Mouse (Mus musculus) testis, postnatal 14 days (tissue): ENCODE data around the gene Txndc2.
"Not testable (repeated sequence)": the region's sequence is repeated elsewhere in the genome, so short reads cannot be mapped to it uniquely, and the experiment has no call there.

ENCODE experiments used
- DNase-seq: peaks from one replicate; pipeline ENCODE4 v3.0.0; 2021; ENCODE audit warnings: low spot score

Txndc2 gene

GRCm38 (mm10) chr17:65656076-65656475 lies 14.1 kb upstream of the Txndc2 start:
- DNase-seq: no peak

- no peak for DNase-seq
Observed at GRCm38 (mm10) chr17:65655608-65656007, 13.6 kb upstream of the Txndc2 start.

DNA sequence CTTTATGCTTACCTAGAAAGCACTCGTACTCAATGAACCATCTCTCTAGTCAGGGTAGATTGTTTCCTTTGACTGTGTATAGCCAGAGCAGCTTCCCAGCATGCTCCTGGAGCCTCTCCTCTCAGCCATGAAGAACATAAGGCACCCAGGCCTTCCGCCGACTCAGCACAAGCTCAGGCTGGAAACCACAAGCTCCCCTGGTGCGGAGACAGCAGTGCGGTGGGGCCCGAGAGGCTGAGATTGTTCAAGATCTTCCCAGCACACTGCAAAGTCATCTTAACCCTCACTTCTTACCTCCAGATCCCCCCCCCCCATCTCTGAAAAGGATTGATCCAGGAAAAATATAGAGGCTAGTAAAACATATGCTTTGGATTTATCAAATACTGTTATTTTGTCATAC lies 8.6 kb upstream of the Txndc2 start:
- DNase-seq: no peak

GRCm38 (mm10) chr17:65649175-65649493 lies 7.2 kb upstream of the Txndc2 start:
- DNase-seq: no peak

DNA sequence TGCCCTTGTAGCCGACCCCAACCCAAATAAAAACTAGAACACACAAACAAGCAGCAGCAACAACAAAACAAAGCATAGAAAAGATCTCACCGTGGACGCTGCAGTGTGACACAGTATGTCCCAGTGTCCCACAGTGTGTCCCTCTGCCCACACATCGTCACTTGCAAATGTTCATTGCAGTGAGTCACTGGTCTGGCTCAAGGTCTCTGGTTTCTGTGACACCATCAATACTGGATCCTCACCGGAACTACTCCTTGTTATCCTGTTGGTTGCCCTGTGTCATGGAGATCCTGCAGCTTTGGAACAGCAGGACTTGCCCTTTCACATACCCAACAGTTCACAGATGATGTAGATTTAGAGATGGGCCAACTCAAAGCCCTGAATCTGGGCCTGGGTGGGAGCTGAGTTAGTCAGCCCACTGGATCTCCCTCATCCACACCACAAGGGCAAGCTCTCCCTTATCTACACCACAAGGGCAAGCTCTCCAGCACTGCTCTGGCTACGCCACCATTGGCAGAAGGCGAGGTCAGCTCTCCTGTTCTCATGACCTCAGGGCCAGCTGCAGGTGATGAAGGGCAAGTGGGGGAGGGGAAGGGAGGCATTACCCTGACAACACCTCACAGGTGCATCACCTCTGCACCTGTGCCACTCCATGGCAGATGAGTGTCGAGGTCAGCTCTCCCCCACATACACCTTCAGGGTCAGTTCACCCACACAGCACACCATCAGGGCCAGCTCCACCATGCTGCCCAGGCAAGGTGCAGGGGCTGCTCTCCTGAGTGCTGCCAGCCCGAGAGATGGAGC lies 6.6 kb upstream of the Txndc2 start:
- peak; percentile 22 for DNase-seq

GRCm38 (mm10) chr17:65647961-65648360 lies 6.0 kb upstream of the Txndc2 start:
- DNase-seq: no peak

- DNase-seq: peak; percentile 53
Observed at GRCm38 (mm10) chr17:65647226-65647625, 5.3 kb upstream of the Txndc2 start.

DNA sequence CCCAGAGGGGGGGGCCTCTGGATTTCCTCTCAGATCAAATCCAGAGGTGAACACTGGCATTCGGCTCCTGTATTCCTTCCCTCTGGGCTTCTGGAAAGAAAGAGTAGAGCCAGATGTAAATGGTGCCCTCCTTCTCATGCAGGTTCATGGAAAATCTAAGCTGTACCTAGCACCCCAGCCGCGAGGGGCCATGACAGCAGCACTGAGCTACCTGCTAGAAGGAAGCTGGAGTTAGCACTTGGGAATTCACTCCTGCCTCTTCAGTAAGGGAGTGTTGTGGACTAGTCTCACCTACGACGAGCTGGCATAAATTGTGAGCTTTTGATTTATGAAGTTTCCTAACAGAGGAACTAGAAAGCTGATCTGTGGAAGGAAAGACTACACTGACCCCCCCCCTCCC lies 1.6 kb upstream of the Txndc2 start:
- DNase-seq: no peak

DNA sequence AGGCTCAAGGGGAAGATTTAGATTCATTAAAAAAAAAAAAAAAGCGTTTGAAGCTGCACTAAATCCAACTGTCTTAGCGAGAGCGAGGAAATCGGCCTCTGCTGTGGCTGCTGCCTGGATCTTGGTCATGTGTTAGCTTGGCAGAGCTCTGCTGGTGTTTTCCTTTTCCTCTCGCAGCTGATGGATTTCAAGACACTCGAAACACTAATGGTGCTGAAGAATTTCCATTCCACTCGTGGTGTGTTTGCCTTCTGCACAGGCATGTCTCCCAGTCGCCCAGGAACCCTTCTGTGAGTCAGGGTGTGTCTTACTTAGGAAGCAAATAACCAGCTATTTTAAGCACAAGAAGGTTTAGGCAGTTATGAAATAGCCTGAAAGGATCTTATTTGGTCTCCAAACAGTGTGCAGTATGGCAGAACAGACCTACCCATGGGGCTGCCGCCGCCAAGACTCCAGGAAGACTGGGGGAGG lies 1.1 kb upstream of the Txndc2 start:
- DNase-seq: no peak

DNA sequence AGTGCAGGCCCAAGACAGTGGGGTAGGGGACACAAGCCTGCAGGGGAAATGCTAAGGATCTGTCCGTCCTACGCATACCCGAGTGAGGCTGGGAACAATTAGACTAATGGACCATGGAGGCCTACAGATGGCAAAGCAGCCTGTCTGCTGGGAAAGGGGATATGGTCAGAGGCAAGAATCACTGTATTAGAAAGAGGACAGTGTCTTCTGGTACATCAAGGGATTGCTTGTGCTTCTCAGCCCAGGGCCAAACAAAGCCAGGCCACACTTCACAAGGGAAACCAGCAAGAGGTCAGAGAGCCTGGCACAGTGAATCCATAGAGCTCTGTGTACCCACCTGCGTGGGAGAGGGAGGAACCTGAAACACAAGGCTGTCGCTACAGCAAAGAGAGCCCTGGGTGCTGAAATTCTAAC lies 617 bp upstream of the Txndc2 start:
- DNase-seq: peak; percentile 43

GRCm38 (mm10) chr17:65639144-65639543 lies 2.8 kb downstream of the Txndc2 start:
- DNase-seq: no peak

DNA sequence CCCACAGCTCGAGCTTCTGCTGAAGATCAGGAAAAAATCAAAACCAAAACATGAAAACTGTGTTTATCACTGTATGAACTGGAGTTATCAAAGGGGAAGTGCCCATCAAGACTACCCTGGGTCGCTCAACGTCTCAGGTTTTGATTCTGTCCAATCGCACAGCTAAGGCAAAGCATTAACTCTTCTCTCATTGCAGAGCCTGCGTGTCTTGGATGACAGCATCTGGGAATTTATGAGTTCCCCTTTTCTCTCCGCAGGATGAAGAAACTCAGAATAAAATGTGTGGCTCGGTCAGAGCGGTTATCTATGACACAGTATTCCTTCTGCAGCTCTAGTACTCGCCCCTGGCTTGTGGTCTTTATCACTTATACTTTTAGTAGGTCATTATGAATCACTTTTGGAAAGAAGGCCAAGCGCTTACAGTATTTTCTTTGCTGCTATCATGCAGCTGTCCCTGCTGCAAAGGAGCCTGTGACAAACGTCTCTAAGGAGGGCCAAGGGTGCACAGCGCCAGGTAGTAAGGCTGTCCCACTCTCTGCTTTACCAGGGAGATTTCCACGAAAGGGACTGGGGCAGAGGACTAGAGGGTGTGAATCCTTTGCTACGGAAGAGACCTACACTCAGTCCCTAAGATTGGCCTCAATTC lies 6.1 kb downstream of the Txndc2 start:
- DNase-seq: no peak

DNA sequence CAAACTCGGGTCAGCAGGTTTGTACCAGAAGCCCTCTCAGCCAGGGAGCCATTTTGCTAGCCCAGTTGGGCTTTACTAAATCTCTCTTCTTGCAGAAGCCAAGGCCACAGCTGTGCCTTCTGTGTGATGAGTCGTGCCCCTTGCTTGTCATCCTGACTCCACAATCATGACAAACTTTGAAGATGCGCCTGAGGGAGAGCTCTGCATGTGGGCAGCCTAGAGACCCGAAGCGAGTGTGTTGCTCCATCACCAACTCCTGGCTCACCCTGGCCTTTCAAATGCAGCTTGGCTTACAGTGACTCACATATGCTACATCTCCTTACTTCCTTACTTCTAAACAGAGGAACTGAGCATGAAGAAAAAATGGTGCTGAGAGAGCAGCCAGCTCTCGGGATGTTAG lies 12.0 kb downstream of the Txndc2 start:
- DNase-seq: no peak

- DNase-seq: not testable (repeated sequence)
Observed at GRCm38 (mm10) chr17:65628823-65629532, 13.0 kb downstream of the Txndc2 start.

DNA sequence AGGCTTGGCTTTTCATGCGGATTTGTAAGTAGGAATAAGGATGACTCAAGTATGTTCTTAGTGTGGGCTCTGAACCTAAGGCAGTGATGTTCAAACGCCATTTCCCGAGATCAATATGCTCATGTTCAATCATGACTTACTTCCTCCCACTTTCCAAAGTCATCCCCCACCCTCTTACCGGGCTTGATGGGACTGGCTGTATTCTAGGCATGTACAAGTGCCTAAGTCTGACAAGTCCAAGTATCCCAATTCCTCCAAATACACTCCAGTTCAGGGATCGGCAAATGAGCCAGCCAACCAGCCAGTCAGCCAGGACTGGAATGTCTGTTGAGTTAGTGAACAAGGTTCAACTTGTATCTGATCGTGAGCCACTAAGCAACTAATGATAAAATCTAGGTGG lies 15.7 kb downstream of the Txndc2 start:
- DNase-seq: no peak

GRCm38 (mm10) chr17:65625563-65625962 lies 16.4 kb downstream of the Txndc2 start:
- DNase-seq: no peak

DNA sequence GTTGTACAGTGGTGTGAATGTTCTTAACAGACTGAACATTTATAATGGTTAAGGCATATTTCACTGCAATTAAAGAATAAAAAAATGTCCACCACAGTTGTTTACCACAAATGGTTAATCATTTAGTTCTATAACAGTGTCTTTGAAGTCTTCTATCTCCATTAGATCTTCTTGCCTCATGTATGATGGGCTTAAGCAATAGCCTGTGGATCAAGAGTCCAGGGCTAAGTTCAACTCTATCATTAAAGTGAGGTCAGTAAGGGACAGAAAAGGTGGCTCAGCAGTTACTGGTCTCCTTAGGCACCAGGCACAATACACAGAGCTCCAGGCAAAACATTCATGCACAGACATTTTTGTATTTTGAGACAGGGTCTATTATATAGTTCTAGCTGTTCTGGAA lies 18.8 kb downstream of the Txndc2 start:
- DNase-seq: no peak

- no peak for DNase-seq
Observed at GRCm38 (mm10) chr17:65618431-65618830, 23.5 kb downstream of the Txndc2 start.

DNA sequence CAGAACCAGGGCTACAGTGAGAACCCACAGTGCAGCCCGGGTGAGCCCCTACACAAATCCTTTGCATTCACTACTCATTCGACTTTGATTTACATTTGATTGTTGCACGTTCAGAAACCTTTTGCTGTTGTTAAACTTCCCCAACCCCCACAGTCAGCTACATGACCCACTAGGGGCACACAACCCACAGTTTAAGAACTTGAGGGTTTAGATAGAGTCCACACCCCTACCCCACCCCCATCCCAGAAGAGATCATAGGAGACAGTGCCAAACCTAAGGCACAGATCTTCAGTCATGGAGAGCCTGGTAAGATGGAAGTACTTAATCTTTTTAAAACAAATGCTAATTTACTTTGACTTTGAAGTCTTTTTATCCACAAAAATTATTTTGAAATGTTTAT lies 26.3 kb downstream of the Txndc2 start:
- DNase-seq: no peak

- DNase-seq: no peak
Observed at GRCm38 (mm10) chr17:65614431-65614830, 27.5 kb downstream of the Txndc2 start.

- DNase-seq: peak; percentile 98
Observed at GRCm38 (mm10) chr17:65613463-65614412, 28.2 kb downstream of the Txndc2 start, which contains the start of gene Vapa. Vapa (minus strand) TSS chr17:65613555.

DNA sequence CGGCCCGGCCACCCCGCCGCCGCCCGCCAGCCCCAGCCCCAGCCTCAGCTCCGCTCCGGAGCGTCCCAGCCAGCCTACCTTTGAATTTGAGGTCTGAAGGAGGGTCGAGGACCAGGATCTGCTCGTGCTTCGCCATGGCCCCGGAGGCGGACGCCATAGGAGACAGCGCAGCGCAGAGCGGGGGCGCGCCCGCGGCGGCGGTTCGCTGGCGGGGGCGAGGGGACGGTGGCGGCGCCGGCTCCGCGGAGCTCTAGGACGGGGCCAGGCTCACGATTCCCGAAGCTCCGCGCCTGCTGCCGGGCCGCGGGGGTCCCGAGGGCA lies 28.9 kb downstream of the Txndc2 start:
- no peak for DNase-seq
